Mouse (Mus musculus) T-helper 2 cell (primary cell): ENCODE results near the gene Nadk2.

Experiments
- in situ Hi-C: fragments of 300-600 bp; cut with MboI, MseI; formaldehyde crosslinking; loops from one replicate; pipeline ENCODE4 v1.15.1; 2025; ENCODE audit warnings: high pct_unique_total_duplicates

The Nadk2 gene

GRCm38 (mm10) chr15:9087895-9088682 lies 17.0 kb downstream of the Nadk2 start:
- in situ Hi-C loops, result no loop called here

GRCm38 (mm10) chr15:9088683-9089072 lies 17.6 kb downstream of the Nadk2 start:
- in situ Hi-C loops, result no loop called here

GRCm38 (mm10) chr15:9089136-9089720 lies 18.2 kb downstream of the Nadk2 start:
- in situ Hi-C loops, result no loop called here

GRCm38 (mm10) chr15:9090662-9091061 lies 19.6 kb downstream of the Nadk2 start:
- in situ Hi-C loops, result loop anchor here (10.0 kb wide), 1 partner anchor 934 kb away; no protein-coding TSS in a partner anchor

GRCm38 (mm10) chr15:9093598-9094365 lies 22.7 kb downstream of the Nadk2 start:
- in situ Hi-C loops, result loop anchor here (10.0 kb wide), 1 partner anchor 931 kb away; no protein-coding TSS in a partner anchor

- in situ Hi-C loops, result loop anchor here (10.0 kb wide), 1 partner anchor 930 kb away; no protein-coding TSS in a partner anchor
Observed at GRCm38 (mm10) chr15:9094366-9094750, 23.3 kb downstream of the Nadk2 start.

- in situ Hi-C loops, result loop anchor here (10.0 kb wide), 1 partner anchor 928 kb away; no protein-coding TSS in a partner anchor
Observed at GRCm38 (mm10) chr15:9096865-9097264, 25.8 kb downstream of the Nadk2 start.

- in situ Hi-C loops, result no loop called here
Observed at GRCm38 (mm10) chr15:9100446-9101077, 29.5 kb downstream of the Nadk2 start.

- in situ Hi-C loops, result no loop called here
Observed at GRCm38 (mm10) chr15:9106303-9107074, 35.4 kb downstream of the Nadk2 start.

- in situ Hi-C loops, result loop anchor here (10.0 kb wide), 1 partner anchor 966 kb away; no protein-coding TSS in a partner anchor
Observed at GRCm38 (mm10) chr15:9110526-9111347, 39.7 kb downstream of the Nadk2 start.

- in situ Hi-C loops, result loop anchor here (10.0 kb wide), 1 partner anchor 967 kb away; no protein-coding TSS in a partner anchor
Observed at GRCm38 (mm10) chr15:9111648-9112047, 40.6 kb downstream of the Nadk2 start.

GRCm38 (mm10) chr15:9113556-9113955 lies 42.5 kb downstream of the Nadk2 start:
- in situ Hi-C loops, result loop anchor here (10.0 kb wide), 1 partner anchor 969 kb away; no protein-coding TSS in a partner anchor

GRCm38 (mm10) chr15:9114131-9114530 lies 43.1 kb downstream of the Nadk2 start:
- in situ Hi-C loops, result loop anchor here (10.0 kb wide), 1 partner anchor 969 kb away; no protein-coding TSS in a partner anchor

GRCm38 (mm10) chr15:9114599-9114998 lies 43.5 kb downstream of the Nadk2 start:
- in situ Hi-C loops, result loop anchor here (10.0 kb wide), 1 partner anchor 970 kb away; no protein-coding TSS in a partner anchor

GRCm38 (mm10) chr15:9118852-9119251 lies 47.8 kb downstream of the Nadk2 start:
- in situ Hi-C loops, result loop anchor here (10.0 kb wide), 1 partner anchor 974 kb away; no protein-coding TSS in a partner anchor

GRCm38 (mm10) chr15:9120081-9120480 lies 49.0 kb downstream of the Nadk2 start:
- in situ Hi-C loops, result no loop called here

GRCm38 (mm10) chr15:9122989-9123388 lies 51.9 kb downstream of the Nadk2 start:
- in situ Hi-C loops, result no loop called here

- in situ Hi-C loops, result loop anchor here (25.0 kb wide), 1 partner anchor 1362 kb away; the partner anchor contains the start of genes Brix1 and Rad1
Observed at GRCm38 (mm10) chr15:9124856-9125255, 53.8 kb downstream of the Nadk2 start.

- in situ Hi-C loops, result loop anchor here (25.0 kb wide), 1 partner anchor 1360 kb away; the partner anchor contains the start of genes Brix1 and Rad1
Observed at GRCm38 (mm10) chr15:9127051-9127791, 56.2 kb downstream of the Nadk2 start.
